Mouse (Mus musculus) kidney, adult 9 months (tissue): Measurements from ENCODE around the gene Cgnl1.

Source experiments
- DNase-seq: peaks from one replicate; pipeline ENCODE4 v3.0.0; 2022

Cgnl1 gene

DNA sequence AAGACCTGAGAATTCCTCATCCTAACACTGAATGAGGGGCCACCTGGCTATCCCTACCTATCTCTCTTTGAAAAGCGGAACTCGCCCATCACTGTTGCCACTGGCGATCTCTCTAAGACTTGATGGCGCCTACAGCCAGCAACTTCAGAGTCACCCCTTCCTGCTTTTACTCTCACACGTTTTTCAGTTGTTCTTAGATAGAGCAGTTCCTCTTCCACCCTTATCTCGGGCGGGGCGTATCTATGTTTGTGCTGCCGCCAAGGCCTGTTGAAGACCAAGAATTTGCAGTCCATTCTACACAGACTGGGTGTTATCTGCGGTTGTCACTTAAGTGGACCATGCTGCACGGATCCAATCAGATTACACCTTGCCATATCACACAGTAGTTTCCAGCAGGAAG lies 62.2 kb downstream of the Cgnl1 start:
- no peak for DNase-seq

DNA sequence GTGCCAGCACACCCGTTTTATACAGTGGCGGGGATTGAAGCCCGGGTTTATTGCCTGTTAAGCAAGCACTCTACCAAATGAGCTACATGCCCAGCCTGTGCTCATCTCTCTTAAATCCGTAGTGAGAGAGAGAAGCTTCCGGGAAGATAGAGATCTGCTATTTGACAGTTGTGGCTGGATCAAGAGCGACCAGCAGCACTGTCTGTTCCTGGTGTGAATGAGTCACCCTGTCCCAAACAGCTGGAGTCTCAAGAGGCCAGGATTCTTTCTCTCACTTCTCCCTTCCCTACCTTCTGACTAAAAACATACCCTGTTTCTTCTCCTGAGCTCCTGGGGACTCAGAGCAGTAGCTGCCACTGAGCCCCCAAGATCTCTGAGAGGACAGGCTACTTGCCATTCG lies 63.4 kb downstream of the Cgnl1 start:
- no peak for DNase-seq

DNA sequence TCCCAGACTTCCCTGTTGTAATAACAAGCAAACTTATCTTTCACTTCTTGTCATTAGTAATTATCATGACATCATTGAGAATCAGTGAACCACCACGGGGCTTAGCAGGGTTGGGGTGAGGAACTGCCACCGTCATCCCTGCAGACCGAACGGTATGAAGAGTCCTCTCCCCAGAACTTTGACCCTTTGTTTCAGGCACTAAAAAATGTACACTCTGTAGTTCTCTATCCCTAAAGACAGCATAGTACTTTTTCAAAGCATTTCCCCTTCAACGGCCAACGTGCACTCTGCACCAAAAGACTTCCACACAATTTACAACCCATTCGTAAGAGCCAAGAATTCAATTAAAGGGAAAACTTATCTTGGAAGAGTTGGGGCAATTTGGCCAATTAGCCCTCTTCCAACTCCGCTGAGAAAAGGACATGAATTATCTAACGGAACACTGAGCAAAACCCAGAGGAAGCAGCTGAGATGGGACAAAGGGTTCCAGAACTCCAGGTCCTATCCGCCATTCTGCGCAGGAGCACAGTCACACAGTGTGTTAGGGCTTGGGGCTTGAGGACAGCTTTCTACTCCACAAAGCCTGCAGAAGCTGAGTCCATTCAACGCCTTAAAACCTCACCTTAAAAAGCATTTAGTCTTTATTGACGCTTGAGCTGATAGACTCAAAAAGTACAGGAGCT lies 66.9 kb downstream of the Cgnl1 start:
- DNase-seq: no peak

DNA sequence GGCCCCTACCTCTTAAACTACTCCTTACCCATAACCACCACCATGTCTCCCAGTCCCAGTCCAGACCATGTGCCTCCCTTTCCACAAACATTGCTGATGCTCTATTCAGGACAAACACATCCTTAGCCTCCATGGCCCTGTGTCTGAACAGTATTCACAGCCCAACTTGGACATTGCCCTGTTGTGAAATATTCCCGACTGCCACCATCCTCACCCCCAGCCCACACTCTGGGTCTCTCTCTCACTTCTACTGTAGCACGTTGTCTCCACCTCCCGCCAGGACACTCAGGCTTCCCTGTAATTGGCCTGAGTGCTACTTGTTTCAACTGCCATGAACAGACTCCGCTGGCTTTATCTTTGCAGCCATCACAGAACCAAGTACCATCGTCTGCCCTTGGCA lies 72.3 kb downstream of the Cgnl1 start:
- no peak for DNase-seq

DNA sequence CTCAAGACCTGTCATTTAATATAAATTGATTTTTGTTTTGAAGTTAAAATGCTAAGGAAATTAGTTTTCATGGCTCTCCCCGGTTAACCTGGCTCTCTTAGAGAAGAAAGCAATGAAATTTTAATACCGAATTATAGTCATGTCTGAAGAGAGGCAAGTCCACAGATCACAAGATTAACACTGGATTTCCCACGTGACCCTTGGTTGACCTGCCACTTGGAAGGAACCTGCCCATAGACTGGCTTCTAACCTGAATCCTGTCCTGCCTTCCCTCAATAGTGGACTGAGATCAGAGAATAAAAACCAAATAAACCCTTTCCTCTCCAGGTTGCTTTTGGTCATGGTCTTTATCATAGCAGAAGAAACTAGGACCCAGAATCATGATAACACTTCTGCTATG lies 73.3 kb downstream of the Cgnl1 start:
- no peak for DNase-seq

DNA sequence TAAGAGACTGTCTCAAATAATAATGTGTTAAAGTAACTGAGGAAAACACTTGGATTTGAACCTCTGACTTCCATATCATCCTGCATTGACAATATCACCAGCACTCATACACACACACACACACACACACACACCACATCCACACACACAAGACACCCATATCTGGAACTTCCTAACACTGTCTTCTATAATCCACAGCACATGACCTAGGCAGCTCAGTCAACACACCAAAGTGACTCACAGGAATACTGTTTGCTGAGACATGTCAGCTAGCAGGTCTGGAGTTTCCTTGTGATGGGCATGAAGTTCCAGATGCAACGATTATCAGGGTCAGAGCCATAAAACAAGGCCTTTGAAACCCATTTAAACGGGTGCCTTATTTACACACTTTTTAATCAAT lies 74.2 kb downstream of the Cgnl1 start:
- no peak for DNase-seq

DNA sequence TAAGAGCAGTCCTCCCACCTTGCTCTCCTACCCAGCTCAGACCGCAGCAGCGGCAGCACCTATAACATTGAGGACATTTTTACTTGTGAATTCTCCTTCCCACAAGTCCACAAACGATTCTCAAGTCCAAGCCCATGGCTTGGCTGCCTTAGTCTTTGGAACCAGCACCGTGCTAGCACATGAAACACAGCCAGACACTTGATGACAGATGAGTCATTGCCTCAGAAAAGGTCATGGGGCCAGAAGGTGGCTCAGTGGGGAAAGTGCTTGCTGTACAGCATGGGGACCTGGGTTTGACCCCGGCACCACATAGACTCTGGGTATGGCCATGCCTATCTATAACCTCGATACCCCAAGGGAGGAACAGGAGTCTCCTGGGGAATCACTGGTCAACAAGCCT lies 74.6 kb downstream of the Cgnl1 start:
- no peak for DNase-seq

DNA sequence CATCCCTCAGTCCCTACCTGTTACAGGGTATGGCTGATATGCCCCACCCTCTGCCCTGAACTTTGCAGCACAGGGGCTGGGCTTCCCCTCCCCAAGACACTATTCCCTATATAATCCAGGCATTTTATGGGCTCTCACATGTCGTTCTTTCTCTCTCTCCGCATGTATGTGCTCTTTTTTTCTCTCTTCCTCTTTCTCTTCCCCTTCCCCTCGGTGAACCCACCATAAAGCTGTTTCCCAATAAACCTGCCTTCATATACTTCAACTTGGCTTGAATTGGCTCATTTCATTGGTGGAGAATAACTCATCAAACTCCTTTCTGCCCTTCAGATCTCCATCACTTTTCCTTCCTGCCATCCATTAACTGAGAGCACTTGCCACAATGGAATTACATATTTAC lies 76.3 kb downstream of the Cgnl1 start:
- no peak for DNase-seq

DNA sequence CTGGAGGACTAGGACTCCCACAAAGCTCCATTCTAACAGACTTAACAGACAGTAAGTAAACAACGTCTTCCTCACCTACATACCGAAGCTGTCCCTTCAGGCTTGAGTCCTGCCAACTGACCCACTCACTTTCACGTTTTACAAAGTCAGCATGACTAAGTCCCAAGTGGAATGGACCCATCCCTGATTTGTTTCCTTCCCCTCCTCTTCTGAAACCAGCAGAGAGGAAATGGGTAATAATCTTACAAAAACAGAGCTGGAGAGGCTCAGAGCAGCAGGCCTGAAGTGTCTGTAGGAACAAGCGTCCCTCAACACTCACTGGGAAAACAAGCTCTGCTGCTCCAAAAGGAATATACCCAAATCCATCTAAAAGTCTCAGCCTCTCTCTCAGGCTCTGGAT lies 77.2 kb downstream of the Cgnl1 start:
- no peak for DNase-seq

DNA sequence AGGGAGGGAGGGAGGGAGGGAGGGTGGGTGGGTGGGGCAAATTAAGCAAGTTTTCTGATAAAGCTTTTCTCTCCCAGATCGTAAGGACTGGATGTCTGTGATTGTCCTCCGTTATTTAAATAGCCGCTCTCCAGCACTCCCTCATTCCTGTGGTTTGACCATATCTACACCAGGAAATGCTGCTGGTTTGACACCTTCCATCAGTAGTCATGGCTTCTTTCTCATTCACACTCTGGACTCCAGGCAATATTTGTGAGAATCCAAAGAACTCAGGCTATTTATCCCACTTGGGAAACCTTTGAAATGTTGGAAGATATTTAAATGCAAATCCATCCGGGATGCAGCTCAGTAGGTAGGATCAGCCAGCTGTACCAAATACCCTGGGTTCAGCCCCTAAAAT lies 77.6 kb downstream of the Cgnl1 start:
- no peak for DNase-seq

DNA sequence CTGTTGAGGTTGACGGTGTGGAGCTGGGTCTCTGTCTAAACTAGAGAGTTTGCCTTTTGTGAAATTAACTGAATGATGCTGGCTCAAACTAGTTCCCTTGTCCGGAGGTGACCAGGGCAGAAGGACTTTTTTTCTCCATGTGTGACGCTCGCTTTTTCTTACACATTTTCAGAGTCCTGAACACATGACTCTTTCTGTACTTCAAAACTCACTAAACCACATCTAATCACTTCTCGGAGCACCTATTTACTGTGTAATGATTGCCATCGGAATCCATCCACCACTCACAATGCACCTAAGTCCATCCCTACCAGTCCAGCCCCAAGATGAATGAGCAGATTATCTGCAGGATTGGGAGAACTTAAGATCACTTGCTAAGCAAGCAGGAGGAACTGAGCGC lies 79.2 kb downstream of the Cgnl1 start:
- peak; percentile 62 for DNase-seq

DNA sequence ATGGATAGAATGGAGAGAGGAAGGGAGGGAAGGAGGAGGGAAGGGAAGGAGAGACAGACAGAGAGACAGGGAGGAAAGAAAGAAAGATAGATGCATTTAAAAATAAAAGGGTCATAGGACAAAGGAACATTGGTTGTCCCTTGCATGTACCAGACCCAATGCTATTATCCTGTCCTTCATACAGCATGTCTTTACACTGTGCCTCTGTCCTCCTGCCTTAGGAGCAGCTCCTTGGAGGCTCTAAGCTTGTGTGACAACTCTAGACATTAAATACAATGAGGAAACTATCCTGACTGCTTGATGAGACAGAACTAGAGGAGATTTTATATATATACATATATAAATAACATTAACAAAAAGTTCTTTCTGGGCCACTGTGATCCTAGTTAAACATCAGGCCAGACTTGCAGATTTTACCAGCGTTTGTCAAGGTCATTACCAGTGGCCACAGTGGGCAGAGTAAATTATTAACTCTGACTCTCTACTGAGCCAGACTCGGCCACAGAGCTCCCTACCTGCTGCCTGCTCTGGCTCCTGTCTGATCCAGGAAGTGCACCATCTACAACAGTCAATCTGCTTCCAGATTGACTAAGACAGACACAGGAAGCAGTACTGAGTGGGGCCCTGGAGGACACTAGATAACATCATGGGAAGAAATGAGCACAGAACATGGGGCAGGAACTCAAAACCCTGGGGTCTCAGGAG lies 81.9 kb downstream of the Cgnl1 start:
- peak; percentile 91 for DNase-seq

DNA sequence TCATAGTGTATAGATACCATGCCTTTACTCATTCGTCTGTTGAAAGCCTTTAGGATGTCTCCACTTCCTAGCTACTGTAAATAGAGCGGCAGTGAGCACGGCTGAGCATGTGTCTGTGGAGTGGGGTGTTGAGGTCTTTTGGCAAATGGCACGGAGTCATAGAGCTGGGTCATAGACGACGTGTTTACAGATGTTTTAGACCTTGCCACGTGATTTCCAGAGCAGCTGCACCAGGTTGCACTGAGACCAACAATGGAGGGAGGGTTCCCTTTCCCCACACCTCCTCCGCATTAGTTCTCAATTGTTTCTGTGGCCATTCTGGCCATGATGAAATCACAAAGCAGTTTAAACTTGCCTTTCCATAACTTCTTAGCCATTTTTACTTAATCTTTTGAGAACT lies 84.9 kb downstream of the Cgnl1 start:
- DNase-seq: no peak

DNA sequence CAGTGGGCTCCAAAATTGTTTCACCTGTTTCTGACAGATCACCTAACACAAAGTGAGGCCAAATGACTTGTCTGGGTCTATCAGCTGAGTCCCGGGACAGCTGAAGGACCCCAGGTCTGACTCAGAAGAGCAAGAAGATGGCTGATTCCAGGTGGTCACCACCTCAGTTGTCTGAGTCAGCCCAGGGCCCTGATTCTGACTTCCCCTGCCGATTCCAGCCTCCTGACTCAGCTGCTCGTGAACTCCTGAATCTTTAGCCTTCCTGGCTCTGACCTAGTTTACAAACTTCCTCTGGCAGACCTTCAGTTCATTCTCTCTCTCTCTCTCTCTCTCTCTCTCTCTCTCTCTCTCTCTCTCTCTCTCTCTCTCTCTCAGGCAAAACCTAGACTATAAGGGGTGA lies 86.6 kb downstream of the Cgnl1 start:
- no peak for DNase-seq

DNA sequence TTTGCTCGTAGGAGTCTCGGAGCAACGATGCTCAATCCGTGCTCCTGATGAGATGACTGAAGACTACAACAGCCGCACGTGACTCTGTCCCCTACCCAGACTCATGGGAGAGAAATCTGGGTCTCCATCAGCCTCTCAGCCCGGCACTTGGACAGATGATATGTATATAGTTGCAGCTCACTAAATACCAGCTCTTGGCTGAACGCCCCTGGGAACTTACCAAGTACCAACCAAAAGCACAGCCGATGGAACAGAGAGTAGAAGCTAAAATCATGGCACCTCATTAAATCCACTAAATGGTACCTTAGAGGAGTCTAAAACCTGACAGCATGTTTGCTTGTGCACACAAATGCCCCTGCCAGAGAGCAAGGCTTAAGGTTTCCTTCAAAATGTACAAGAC lies 91.0 kb downstream of the Cgnl1 start:
- DNase-seq: no peak

DNA sequence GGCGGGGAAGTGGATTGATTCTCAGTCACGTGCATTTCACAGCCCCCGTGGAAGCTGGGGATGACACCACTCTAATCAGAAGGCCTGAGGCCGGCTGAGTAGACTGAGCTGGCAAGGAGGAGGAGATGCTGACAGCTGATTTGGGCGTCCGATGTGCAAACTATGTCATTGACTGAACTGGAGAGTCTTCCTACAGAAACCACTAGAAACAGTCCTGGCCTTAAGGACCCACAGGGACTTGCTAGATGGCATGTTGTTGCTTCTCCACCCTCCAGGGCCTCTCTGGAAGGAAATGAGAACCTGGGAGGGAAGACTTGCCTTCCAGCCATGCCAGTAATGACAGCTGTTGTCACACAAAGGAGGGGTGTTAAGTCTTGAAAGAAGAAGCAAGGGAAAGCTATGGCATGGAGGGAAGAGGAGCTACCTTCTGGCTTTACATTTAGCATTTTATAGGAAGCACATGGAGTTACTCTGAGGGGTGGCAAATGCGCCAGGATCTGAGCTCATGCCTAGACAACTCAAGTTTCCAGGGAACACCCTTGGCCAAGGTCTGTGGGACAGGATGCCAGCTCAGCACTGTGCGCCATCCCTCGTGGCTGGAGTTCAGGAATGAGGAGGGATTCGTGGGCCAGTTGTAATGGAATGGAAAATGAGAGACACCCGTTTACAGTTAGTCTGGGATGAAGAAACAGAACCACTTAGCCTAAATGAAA lies 92.1 kb downstream of the Cgnl1 start:
- peak; percentile 53 for DNase-seq

DNA sequence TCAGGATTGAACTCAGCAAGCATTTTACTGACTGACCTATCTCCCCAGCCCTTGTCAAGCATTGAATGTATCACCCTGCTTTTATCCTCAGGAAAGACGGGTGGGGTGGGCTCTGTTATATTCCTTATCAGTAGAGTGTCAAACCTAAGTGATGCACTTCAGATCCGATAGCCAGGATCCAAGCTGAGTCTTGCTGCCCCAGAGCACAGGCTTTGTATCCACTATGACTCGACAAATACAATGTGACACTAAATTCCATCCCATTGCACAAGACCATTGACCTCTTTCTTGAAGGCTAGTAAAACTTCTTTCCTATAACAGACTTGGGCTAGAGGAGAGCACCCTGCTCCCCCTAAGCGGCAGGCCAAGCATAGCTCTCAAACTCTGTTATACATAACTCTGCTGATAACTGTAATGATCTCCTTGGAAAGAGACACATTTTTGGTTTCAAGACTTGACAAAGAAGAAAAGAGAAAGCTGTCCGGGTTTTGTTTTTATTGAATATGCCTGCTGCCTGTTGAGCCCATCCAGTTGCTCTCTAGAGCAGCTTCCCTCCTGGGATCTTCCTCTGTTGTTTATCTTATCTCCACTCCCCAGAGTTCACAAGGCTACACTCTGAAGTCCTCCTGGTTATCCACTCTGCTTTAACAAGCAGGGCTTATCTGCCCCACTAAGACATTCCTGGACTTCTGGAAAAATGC lies 94.3 kb downstream of the Cgnl1 start:
- no peak for DNase-seq

DNA sequence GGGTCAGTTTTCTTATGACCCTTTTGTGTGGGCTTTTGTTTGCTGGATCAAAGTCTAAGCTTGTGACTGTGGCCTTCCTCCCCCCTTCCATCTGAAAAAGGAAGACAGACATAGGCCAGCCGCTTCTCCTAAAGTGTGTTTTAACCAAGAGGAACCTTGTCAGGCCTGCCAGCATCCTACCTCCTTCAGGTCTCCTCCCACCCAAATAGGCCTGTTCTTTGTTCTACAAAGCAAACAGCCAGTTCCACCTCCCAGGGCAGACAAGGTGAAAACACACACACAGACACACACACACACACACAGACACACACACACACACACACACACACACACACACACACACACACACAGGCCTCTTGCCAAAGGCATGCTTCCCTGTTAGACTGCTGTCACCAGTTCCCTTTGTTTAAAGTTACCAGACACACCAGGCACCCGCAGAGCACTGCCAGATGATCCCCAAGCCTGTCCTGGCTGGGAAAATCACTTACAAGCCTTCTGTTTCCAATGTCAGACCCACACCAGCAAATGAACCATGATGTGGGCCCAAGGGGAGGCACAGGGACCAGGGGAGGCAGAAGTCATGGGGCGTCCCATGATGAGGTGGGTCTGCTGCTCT lies 95.5 kb downstream of the Cgnl1 start:
- DNase-seq: no peak

DNA sequence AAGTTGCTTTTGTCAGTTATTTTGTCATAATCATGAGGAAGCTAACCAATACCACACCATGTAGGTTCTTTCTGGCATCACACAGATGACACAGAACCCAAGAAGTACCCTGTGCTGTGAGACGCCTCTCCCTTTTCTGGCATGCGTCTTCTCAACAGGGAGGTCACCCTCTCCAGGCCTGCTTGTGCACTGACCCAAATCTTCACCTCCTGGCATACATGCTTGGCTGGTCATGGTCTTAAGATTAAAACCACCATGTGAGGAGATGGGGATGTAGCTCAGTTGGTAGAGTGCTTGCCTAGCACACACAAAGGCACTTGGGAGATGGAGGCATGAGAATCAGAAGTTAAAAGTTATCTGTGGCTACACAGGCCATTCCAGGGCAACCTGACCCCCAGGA lies 96.2 kb downstream of the Cgnl1 start:
- peak; percentile 86 for DNase-seq

DNA sequence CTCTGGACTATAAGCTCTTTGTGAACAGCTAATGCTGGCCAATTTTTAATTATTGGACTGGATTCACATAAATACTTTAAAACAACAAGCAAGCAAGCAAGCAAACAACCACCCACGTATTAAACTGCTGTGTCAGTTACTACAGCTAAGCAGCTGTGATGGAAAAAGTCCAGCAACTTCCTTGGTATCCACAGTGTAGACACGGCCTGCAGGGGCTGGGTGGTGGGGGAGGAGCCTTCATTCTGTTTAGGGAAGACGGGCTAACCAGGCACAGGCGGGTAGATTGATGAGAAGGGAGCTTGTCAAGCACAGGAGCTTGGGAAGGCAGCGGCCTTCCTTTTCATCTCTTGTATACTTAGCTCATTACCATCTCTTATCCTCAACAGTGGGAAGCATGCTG lies 96.9 kb downstream of the Cgnl1 start:
- peak; percentile 63 for DNase-seq

DNA sequence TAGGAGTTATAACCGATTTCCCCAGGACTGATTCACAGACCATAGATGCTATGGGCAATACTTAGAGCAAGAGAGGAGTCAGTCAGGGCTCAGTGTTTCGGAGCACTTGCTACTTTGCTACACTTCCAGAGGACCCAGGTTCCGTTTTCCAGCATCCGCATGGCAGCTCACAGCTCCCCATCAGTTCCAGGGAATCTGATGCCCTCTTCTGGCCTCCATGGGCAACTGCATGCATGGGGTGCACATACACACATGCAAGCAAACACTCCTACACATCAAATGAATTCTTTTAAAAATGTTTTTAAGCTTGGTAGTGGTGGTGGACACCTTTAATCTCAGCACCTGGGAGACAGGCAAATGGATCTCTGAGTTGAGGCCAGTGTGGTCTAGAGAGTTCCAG lies 98.9 kb downstream of the Cgnl1 start:
- no peak for DNase-seq

DNA sequence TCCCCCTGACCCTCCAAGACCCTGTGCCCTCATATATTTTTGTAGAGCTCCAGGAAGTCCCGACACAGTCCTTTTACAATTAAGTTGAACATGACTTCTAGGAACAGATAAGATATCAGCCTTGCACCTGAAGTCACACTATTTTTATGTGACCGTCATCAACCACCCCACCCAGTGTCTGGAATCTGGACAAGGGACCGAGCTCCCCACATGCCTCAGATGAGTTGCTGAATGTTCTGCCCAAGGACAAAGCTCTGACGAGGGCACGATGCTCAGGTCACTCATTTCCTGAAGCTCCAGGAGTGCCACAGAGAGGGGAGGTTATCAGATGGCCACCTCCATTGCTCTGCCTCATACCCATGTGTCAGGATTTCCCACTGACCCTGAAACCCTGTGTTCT lies 100.7 kb downstream of the Cgnl1 start:
- no peak for DNase-seq

DNA sequence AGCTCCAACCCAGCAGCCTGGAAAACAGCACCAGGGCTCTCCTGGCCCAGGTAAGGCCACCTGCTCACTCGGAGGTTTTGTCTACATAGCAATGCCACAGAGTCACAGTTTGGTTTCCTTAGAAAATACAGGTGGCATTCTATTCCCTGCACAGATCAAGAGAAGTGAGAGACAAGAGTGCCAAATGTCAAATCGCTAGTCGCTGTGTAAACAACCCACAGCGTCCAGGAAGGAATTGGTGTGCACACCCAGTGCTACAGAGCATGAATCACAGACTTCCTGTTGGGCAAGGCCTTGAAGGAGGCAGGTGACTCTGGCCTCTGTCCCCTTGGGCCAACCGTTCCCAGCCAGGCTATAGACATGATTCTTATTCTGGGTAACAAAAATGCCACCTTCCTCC lies 103.8 kb downstream of the Cgnl1 start:
- DNase-seq: peak; percentile 75
